Mouse (Mus musculus): ENCODE data around the gene Pigz.
"Not testable (repeated sequence)": the region's sequence is repeated elsewhere in the genome, so short reads cannot be mapped to it uniquely, and the experiment has no call there.

Gene Pigz

GRCm38 (mm10) chr16:31932255-31932654, 1.4 kb upstream of the Pigz start:
- no peak for DNase-seq

- peak; percentile 89 to 94 for DNase-seq
Observed at GRCm38 (mm10) chr16:31932840-31933697, 582 bp upstream of the Pigz start.

GRCm38 (mm10) chr16:31934550-31935010, 929 bp downstream of the Pigz start:
- no peak for DNase-seq

GRCm38 (mm10) chr16:31935091-31935979, 1.7 kb downstream of the Pigz start:
- peak in 1 of 2 experiments; percentile 25 for DNase-seq

- DNase-seq, result no peak
Observed at GRCm38 (mm10) chr16:31936568-31936967, 2.9 kb downstream of the Pigz start.

- no peak for DNase-seq
Observed at GRCm38 (mm10) chr16:31938856-31939255, 5.2 kb downstream of the Pigz start.

- DNase-seq, result no peak
Observed at GRCm38 (mm10) chr16:31940586-31940985, 6.9 kb downstream of the Pigz start.

GRCm38 (mm10) chr16:31943980-31944379, 10.3 kb downstream of the Pigz start:
- peak; percentile 74 to 84 for DNase-seq

- no peak for DNase-seq
Observed at GRCm38 (mm10) chr16:31944698-31945255, 11.1 kb downstream of the Pigz start.

GRCm38 (mm10) chr16:31945372-31945771, 11.7 kb downstream of the Pigz start:
- no peak for DNase-seq

- DNase-seq, result not testable (repeated sequence)
Observed at GRCm38 (mm10) chr16:31945986-31946385, 12.3 kb downstream of the Pigz start.

GRCm38 (mm10) chr16:31947333-31947732, 13.7 kb downstream of the Pigz start:
- DNase-seq, result no peak

GRCm38 (mm10) chr16:31947901-31948316, 14.3 kb downstream of the Pigz start:
- DNase-seq, result no peak

GRCm38 (mm10) chr16:31948345-31948774, 14.7 kb downstream of the Pigz start, which contains the start of the genes 0610012G03Rik and Ncbp2:
TSS of gene 0610012G03Rik (minus strand) at chr16:31948494.
TSS of gene Ncbp2 (plus strand) at chr16:31948513.
- DNase-seq, result peak; percentile 97 to 98

GRCm38 (mm10) chr16:31963224-31963623, 29.6 kb downstream of the Pigz start:
- no peak for DNase-seq

- no peak for DNase-seq
Observed at GRCm38 (mm10) chr16:31975258-31975657, 41.6 kb downstream of the Pigz start.

GRCm38 (mm10) chr16:31979501-31979900, 45.9 kb downstream of the Pigz start:
- no peak for DNase-seq

GRCm38 (mm10) chr16:31980946-31981345, 47.3 kb downstream of the Pigz start:
- no peak for DNase-seq

- no peak for DNase-seq
Observed at GRCm38 (mm10) chr16:31992039-31992438, 58.4 kb downstream of the Pigz start.

GRCm38 (mm10) chr16:31993195-31993594, 59.5 kb downstream of the Pigz start:
- no peak for DNase-seq

GRCm38 (mm10) chr16:31993946-31994345, 60.3 kb downstream of the Pigz start:
- no peak for DNase-seq

Data from lung, postnatal 4 days (tissue).